Mouse (Mus musculus) cerebellum, adult 2 months (tissue): ENCODE data around the gene Gm6034. TPM values are rescaled to one million over a fixed set of nuclear protein-coding genes. Genes with fewer than 3 reads are reported as not detected.

ENCODE experiments used
- DNase-seq, 2 experiments: peaks; one replicate each; pipeline ENCODE4 v3.0.0; 2021
- H3K27ac ChIP-seq: fragments of 200-500 bp; 2 replicates; pipeline ENCODE4 v1.5.1; 2012; ENCODE audit warnings: low read length, control low read depth, inconsistent platforms; ENCODE audit not compliant: insufficient read depth
- H3K27me3 ChIP-seq: fragments of 200-500 bp; 2 replicates; pipeline ENCODE4 v1.6.1; 2012; ENCODE audit warnings: inconsistent platforms, mild to moderate bottlenecking, low read length, moderate library complexity; ENCODE audit not compliant: control insufficient read depth, insufficient read depth
- H3K4me1 ChIP-seq: fragments of 200-500 bp; 2 replicates; pipeline ENCODE4 v1.6.1; 2011; ENCODE audit warnings: low read length; ENCODE audit not compliant: control insufficient read depth, insufficient read depth
- H3K4me3 ChIP-seq: fragments of 200-500 bp; replicated peaks from 2 replicates; pipeline ENCODE3; 2011; ENCODE audit warnings: mild to moderate bottlenecking, low read depth, low read length, control low read depth; ENCODE audit not compliant: insufficient read depth
- CTCF ChIP-seq: fragments of 200-500 bp; IDR thresholded peaks from 2 replicates; pipeline ENCODE4 v1.5.1; 2011; ENCODE audit warnings: low read depth, mild to moderate bottlenecking, control low read depth, low read length, moderate library complexity, borderline replicate concordance; ENCODE audit not compliant: insufficient read depth
- POLR2A ChIP-seq: fragments of 200-500 bp; IDR thresholded peaks from 2 replicates; pipeline ENCODE4 v1.6.1; 2011; ENCODE audit warnings: low read length, control low read depth, borderline replicate concordance; ENCODE audit not compliant: insufficient read depth
- WGBS: fragments of 180-500 bp; shearing (Covaris S2); methylation state at CpG from one replicate; pipeline ENCODE4 v1.1.7; 2018; 5-methylcytosine and 5-hydroxymethylcytosine counted together
- polyA plus RNA-seq: library from polyadenylated mRNA; depleted of rRNA; stranded (reverse); fragments of >200 nt; gene quantifications from 2 replicates; pipeline ENCODE4 v1.2.3, GENCODE M21; 2012

Gene Gm6034
- polyA plus RNA-seq, 1 experiment: not detected

DNA sequence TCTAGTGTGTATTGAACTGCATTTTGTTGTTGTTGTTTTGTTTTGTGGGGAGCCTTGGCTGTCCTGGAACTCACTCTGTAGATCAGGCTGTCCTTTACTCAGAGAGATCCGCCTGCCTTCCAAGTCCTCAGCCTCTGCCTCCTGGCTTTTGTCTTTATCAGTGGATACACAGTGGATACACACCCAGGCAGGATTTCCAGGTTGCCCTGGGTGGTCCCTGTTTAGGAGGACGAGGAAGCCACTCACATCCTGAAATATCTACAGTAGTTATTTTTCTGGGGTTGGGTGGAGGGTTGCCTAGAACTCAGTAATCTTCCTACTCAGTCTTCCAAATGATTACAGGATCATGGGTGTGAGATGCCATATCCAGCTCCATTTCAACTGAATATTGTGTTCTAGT is 23.8 kb upstream of the Gm6034 start:
- no peak overlapping the region for H3K27ac ChIP-seq
- no peaks in the 10 kb centered on the region for H3K27me3 ChIP-seq
- no peaks in the 10 kb centered on the region for H3K4me1 ChIP-seq
- no peak overlapping the region for H3K4me3 ChIP-seq
- TF ChIP-seq POLR2A (no peak), CTCF (no peak)
- no peak for DNase-seq
- 71% methylated on average over 2 of the region's 2 CpGs for WGBS

DNA sequence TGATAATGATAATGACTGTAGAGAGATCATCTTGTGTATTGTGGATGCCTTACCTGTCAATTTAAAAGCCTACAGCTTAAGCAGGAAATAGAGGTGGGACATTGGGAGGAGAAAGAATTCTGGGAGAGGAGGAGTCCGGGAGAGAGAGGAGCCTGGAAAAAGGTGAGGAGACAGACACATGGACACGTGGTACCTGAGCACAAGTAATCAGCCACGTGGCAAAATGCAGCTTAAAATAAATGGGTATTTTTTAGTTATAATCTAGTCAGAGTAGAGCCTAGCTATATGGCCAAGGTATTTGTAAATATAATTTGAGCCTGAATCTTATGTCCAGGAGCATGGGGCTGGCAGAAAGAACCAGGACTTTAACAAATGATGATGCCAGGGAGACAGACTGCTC is 23.2 kb upstream of the Gm6034 start:
- no peaks in the 10 kb centered on the region for H3K27me3 ChIP-seq
- no peaks in the 10 kb centered on the region for H3K4me1 ChIP-seq
- TF ChIP-seq CTCF: no peak
- no peak for TF ChIP-seq POLR2A
- 66% methylated on average over 3 of the region's 3 CpGs for WGBS
- no peak for DNase-seq
- no peak overlapping the region for H3K27ac ChIP-seq
- no peak overlapping the region for H3K4me3 ChIP-seq

DNA sequence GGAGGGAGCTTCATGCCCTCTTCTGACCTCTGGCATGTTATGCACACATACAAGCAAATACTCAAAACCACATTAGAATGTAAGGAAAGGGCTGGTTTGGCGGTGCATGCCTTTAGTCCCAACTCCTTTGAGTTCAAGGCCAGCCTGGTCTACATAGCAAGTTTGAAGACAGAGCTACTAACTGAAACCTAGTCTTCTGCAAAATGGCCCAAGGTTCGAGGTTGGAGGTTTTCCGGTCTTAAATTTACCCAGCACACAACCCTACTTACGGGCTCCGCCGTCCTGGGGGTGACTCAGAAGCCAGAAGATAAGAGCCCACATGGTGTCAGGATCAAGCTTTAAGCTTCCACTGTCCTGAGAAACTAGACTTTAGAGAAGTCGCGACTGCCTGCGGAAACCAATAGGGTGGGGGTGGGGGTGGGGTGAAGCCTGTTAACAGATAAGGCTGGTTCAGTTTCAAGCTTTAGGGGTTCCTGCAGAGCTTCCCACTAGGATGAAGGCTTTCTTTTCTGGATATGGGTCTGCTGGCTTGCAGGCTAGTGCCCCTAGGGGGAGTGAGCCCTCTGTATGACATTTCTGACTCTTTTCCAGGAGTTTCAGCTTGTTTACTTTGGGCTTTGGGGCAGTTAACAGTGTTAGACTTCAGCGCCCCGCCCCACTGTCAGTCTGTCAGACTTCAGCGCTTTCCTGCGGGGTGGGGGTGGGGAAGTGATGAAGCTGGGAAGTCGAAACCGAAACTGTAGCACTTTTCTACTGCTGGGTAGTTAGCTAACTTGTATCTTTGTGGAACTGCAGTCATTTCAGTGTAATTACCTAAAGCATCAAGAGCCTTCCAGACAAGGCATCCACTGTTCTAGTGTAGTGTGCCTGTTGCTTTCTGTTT is 22.3 kb upstream of the Gm6034 start, which contains the start of gene H2-T24:
TSS of gene H2-T24 (minus strand) at position 370 of the 883 bp plus-strand sequence.
- Histone ChIP-seq H3K4me3 (no peak within 1 kb of the TSS), H3K27ac (no peak within 1 kb of the TSS), H3K27me3 (no peaks in the 10 kb centered on the region), H3K4me1 (no peaks in the 10 kb centered on the region)
- no peak for DNase-seq
- 45% methylated on average over 15 of the region's 15 CpGs for WGBS
- TF ChIP-seq CTCF (no peak), POLR2A (no peak)

DNA sequence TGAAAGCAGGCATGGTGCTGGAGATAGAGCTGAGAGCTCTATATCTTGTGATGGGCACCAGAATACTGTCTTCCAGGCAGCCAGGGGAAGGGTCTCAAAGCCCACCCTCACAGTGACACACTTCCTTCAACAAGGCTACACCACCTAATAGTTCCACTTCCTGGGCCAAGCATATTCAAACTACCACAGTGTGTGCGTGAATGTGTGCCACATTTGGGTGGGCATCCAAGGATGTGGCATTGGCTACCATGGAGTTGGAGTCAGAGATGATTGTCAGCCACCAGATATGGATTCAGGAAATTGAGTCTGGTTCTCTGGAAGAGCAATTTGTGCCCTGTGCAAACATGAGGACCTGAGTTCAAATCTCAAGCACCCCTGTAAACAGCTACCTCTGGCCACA is 21.5 kb upstream of the Gm6034 start:
- Histone ChIP-seq H3K27me3 (no peaks in the 10 kb centered on the region), H3K27ac (no peak overlapping the region), H3K4me3 (no peak overlapping the region), H3K4me1 (no peaks in the 10 kb centered on the region)
- WGBS: 97% methylated on average over 1 of the region's 1 CpGs
- TF ChIP-seq CTCF (no peak), POLR2A (no peak)
- no peak for DNase-seq

DNA sequence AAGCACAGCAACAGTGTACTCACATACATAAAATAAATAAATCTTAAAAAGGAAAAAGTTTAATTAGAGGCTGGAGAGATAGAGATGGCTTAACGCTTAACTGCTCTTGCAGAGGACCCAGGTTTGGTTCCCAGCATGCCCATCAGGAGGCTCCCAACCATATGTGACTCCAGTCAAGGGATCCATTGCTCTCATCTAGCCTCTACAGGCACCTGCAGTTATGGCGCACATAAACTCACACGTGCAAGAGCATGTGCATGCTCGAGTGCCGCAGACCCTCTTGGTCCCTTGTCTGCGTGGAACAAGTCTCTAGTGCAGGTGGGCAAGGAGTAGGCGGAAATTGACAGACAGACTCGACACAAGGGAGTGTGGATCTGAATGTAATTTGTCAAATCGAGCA is 20.7 kb upstream of the Gm6034 start:
- Histone ChIP-seq H3K4me1 (no peaks in the 10 kb centered on the region), H3K4me3 (no peak overlapping the region), H3K27me3 (no peaks in the 10 kb centered on the region), H3K27ac (no peak overlapping the region)
- 93% methylated on average over 9 of the region's 9 CpGs for WGBS
- no peak for DNase-seq
- no peak for TF ChIP-seq CTCF
- TF ChIP-seq POLR2A: no peak

DNA sequence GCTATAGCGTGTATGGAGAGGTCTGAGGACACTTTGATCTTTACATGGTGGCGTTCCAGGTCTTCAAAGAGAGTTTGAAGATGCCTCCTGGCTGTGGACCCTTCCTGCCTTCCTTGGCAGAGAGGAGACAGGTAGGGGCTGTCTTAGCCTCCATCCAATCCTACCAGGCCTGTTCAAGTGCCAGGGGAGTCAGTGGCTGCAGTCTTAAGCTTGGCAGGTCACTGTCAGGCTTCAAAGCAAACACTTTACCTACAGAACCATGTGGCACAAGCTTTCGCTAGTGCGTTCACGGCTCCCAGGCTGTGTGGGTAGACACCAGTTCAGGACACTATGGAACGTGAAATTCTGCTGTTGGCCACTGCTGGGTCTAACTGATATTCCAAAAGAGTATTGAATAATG is 19.8 kb upstream of the Gm6034 start:
- 91% methylated on average over 6 of the region's 6 CpGs for WGBS
- TF ChIP-seq POLR2A: no peak
- TF ChIP-seq CTCF: no peak
- Histone ChIP-seq H3K4me3 (no peak overlapping the region), H3K4me1 (no peaks in the 10 kb centered on the region), H3K27me3 (no peaks in the 10 kb centered on the region), H3K27ac (no peak overlapping the region)
- no peak for DNase-seq

DNA sequence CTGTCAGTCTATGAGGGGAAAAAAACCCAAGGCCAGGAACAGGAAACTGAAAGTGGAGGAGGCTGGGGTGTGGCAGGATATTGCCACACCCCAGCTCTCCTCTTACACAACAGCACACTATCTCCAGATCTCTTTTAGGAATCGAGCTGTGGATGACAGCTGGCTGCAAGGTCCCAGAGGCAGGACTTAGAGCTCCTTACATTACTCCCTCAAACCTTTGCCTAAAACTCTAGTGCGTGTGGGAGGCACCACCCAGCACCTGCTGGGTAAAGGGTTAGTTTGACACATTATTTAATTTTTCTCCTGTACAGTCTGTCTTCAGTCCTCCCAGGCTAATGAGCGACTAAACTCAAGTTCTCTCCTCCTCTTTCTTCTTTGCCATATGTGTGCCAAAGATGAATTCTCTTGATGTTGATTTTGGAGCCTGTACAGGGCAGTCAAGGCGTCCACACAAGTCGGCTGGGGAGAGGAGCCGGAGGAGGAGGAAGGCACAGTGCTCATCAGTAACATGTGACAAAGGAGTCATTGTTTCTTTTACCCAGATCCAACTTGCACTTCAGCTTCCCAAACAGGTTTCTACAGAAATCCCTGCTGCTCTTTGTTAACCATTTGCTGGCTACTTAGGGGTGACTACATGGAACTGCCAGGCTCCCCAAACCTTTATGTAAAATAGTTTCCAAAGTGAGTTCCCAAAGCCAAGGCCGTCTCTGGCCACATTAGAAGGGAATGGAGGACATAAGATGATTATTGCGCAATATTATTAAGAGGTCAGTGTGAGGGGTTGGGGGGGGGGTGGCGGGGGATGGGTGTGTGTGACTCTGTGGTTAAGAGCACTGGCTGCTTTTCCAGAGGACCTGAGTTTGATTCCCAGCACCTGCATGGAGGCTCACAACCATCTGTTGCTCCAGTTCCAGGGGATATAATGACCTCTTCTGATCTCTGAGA is 18.8 kb upstream of the Gm6034 start:
- Histone ChIP-seq H3K27me3 (no peaks in the 10 kb centered on the region), H3K4me1 (no peaks in the 10 kb centered on the region), H3K4me3 (no peak overlapping the region), H3K27ac (no peak overlapping the region)
- no peak for DNase-seq
- TF ChIP-seq CTCF (no peak), POLR2A (no peak)
- WGBS: 58% methylated on average over 9 of the region's 9 CpGs

DNA sequence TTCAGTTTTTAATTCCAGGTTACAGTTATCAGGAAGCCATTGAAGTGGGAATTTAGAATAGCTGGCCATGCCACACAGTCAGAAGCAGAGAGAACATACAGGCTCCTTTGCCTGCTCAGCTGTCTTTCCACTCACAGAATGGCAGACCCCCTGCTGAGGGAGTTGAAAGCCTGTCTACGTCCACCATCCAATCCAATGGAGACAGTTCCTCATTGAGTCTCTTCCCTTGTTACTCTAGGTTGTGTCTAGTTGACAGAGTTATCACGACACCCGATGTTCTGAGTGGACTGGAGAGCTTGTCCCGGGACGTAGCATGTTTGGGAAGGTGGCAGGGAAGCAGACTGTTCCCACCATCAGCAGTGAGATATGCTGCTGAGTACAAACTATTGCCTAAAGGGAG is 17.6 kb upstream of the Gm6034 start:
- Histone ChIP-seq H3K4me1 (no peaks in the 10 kb centered on the region), H3K27me3 (no peaks in the 10 kb centered on the region), H3K4me3 (no peak overlapping the region), H3K27ac (no peak overlapping the region)
- DNase-seq: no peak
- 43% methylated on average over 5 of the region's 5 CpGs for WGBS
- TF ChIP-seq CTCF (no peak), POLR2A (no peak)
